Mouse (Mus musculus): ENCODE measurements around the gene Shroom1.

The Shroom1 gene

GRCm38 (mm10) chr11:53510351-53510750 lies 53.3 kb downstream of the Shroom1 start:
- no peak for DNase-seq (ENCODE audit: low spot score in 2 of 2)

GRCm38 (mm10) chr11:53516775-53517627 lies 60.0 kb downstream of the Shroom1 start:
- DNase-seq (ENCODE audit: low spot score in 2 of 2), result no peak

Measured in right cerebral cortex, postnatal 10 days (tissue).